10 mouse cellular contexts compared by ENCODE assay signal in the genomic region with DNA sequence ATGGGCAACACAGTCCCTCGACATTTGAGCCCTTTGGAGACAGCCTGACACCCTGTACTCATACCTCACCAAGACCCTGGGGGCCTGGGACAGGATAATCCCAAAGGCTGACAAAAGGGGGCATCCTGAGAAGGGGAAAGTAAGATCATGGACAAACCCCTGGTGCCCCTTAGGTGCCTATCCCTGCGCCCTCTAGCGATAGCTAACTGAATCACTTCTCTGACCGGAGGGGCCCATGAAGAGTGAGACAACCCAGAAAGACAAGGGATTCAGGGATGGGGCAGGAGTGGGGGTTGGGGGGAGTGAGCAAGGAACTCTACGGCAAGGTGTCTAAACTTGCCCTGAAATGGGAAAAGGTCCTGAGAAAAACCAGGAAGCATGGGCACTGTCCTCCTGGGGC. TPM values are rescaled to one million over a fixed set of nuclear protein-coding genes. Genes with fewer than 3 reads are reported as not detected.
DNase-seq lines count a peak whose midpoint lies in the region; ATAC-seq and TF ChIP-seq lines count a peak whose summit lies in the region.
"Had no signal": no experiment of that assay in that cellular context is flagged by ENCODE, and none has a peak within 500 bp of the region (broad histone marks: within the 10 kb centered on the region; RNA-seq: fewer than 3 reads in every experiment).

No protein-coding gene starts in this region.

- no peak for TF ChIP-seq EP300 in heart, postnatal 0 days (IDR thresholded peaks at IDR 0.05; ENCODE audit: low read depth)
- no peak for TF ChIP-seq EP300 in stomach, postnatal 0 days (optimal IDR thresholded peaks at IDR 0.05)

- no peak for TF ChIP-seq POLR2A in spleen, adult 2 months (IDR thresholded peaks at IDR 0.05; ENCODE audit: low read depth, low read length)

- ATAC-seq in heart, postnatal 0 days (ENCODE audit: insufficient read depth, low read depth) = no peak
- ATAC-seq in stomach, postnatal 0 days (ENCODE audit: low FRiP score, low TSS enrichment) = no peak
- ATAC-seq in intestine, embryonic 15.5 days = no peak

- DNase-seq in heart, postnatal 0 days (ENCODE audit: low spot score) = no peak
- no peak for DNase-seq in heart, adult 11 months
- DNase-seq in spleen, adult 2 months (ENCODE audit: low read depth in 1 of 2, low spot score in 2 of 2) = no peak
- no peak for DNase-seq in spleen, postnatal 14 days (ENCODE audit: low spot score in 2 of 2)
- DNase-seq in embryonic facial prominence, embryonic 10.5 days (ENCODE audit: low spot score) = peak; percentile 45
- no peak for DNase-seq in stomach, postnatal 0 days (ENCODE audit: low spot score)
- no peak for DNase-seq in gastrocnemius, postnatal 4 days (ENCODE audit: low spot score in 2 of 2)

- H3K36me3 ChIP-seq in heart, postnatal 0 days (replicated peaks; ENCODE audit: control insufficient read depth, insufficient read depth, low read length) = no peaks in the 10 kb centered on the region
- H3K36me3 ChIP-seq in spleen, adult 2 months (ENCODE audit: control insufficient read depth, insufficient read depth, low read length) = no peaks in the 10 kb centered on the region
- peaks cover 25% of the 10 kb centered on the region for H3K36me3 ChIP-seq in embryonic facial prominence, embryonic 10.5 days (replicated peaks)
- no peaks in the 10 kb centered on the region for H3K36me3 ChIP-seq in stomach, postnatal 0 days (ENCODE audit: control insufficient read depth, insufficient read depth, low read length)
- H3K36me3 ChIP-seq in intestine, embryonic 15.5 days = no peaks in the 10 kb centered on the region
- H3K36me3 ChIP-seq: heart, embryonic 15.5 days; stomach, embryonic 15.5 days had no signal

- peaks cover 79% of the 10 kb centered on the region for H3K27me3 ChIP-seq in heart, postnatal 0 days (ENCODE audit: control insufficient read depth, insufficient read depth, low read length)
- H3K27me3 ChIP-seq in spleen, adult 2 months (ENCODE audit: control insufficient read depth, insufficient read depth, low read length) = peaks cover 4% of the 10 kb centered on the region; the same call in 1 of the 2 replicates
- peaks cover 100% of the 10 kb centered on the region for H3K27me3 ChIP-seq in embryonic facial prominence, embryonic 10.5 days (replicated peaks; ENCODE audit: low read depth, poor library complexity, severe bottlenecking)
- peaks cover 3% of the 10 kb centered on the region; the same call in 1 of the 2 replicates for H3K27me3 ChIP-seq in stomach, postnatal 0 days (ENCODE audit: control insufficient read depth, insufficient read depth, low read length)
- peaks cover 35% of the 10 kb centered on the region for H3K27me3 ChIP-seq in intestine, embryonic 15.5 days (replicated peaks)

- 7% methylated on average over 5 of the region's 5 CpGs for WGBS in heart, postnatal 0 days
- 19% methylated on average over 5 of the region's 5 CpGs for WGBS in spleen, adult 2 months
- WGBS in embryonic facial prominence, embryonic 10.5 days = 13% methylated on average over 5 of the region's 5 CpGs
- WGBS in stomach, postnatal 0 days = 18% methylated on average over 5 of the region's 5 CpGs
- WGBS in intestine, embryonic 15.5 days = 19% methylated on average over 5 of the region's 5 CpGs

- H3K4me3 ChIP-seq in heart, postnatal 0 days (ENCODE audit: low read depth, low read length) = no peak overlapping the region
- H3K4me3 ChIP-seq in spleen, adult 2 months (ENCODE audit: extremely low read depth, insufficient read depth, insufficient read length) = no peak overlapping the region
- H3K4me3 ChIP-seq in embryonic facial prominence, embryonic 10.5 days = no peak overlapping the region
- no peak overlapping the region for H3K4me3 ChIP-seq in stomach, postnatal 0 days (ENCODE audit: low read depth, low read length)
- no peak overlapping the region for H3K4me3 ChIP-seq in intestine, embryonic 15.5 days (replicated peaks)
- H3K4me3 ChIP-seq: heart, embryonic 15.5 days; stomach, embryonic 15.5 days had no signal

- H3K9me3 ChIP-seq in heart, postnatal 0 days (replicated peaks; ENCODE audit: control insufficient read depth, low read length) = no peaks in the 10 kb centered on the region
- H3K9me3 ChIP-seq in embryonic facial prominence, embryonic 10.5 days = no peaks in the 10 kb centered on the region
- H3K9me3 ChIP-seq in stomach, postnatal 0 days (ENCODE audit: control insufficient read depth, low read length) = no peaks in the 10 kb centered on the region
- no peaks in the 10 kb centered on the region for H3K9me3 ChIP-seq in intestine, embryonic 15.5 days
- H3K9me3 ChIP-seq: heart, embryonic 15.5 days; stomach, embryonic 15.5 days had no signal

- no peak overlapping the region for H3K9ac ChIP-seq in heart, postnatal 0 days (replicated peaks; ENCODE audit: low read depth, low read length)
- no peak overlapping the region for H3K9ac ChIP-seq in stomach, postnatal 0 days (ENCODE audit: low read length)
- H3K9ac ChIP-seq in intestine, embryonic 15.5 days = no peak overlapping the region
- H3K9ac ChIP-seq: heart, embryonic 15.5 days; stomach, embryonic 15.5 days had no signal

- peak; percentile 68 for TF ChIP-seq CTCF in heart, postnatal 0 days (IDR thresholded peaks at IDR 0.05; ENCODE audit: low read depth)
- TF ChIP-seq CTCF in spleen, adult 2 months (IDR thresholded peaks at IDR 0.05; ENCODE audit: extremely low read depth, insufficient read depth, insufficient read length, insufficient replicate concordance) = peak; percentile 18; the same call in 1 of the 2 replicates
- TF ChIP-seq CTCF in stomach, postnatal 0 days (IDR thresholded peaks at IDR 0.05; ENCODE audit: low read depth) = peak; percentile 81

- no peak overlapping the region for H3K4me2 ChIP-seq in heart, postnatal 0 days (ENCODE audit: low read depth, low read length)
- no peak overlapping the region for H3K4me2 ChIP-seq in stomach, postnatal 0 days (replicated peaks; ENCODE audit: low read depth)
- no peak overlapping the region for H3K4me2 ChIP-seq in intestine, embryonic 15.5 days (replicated peaks)
- H3K4me2 ChIP-seq: heart, embryonic 15.5 days; stomach, embryonic 15.5 days had no signal

- H3K4me1 ChIP-seq in heart, postnatal 0 days (ENCODE audit: control insufficient read depth, insufficient read depth) = peaks cover 13% of the 10 kb centered on the region; the same call in 1 of the 2 replicates
- H3K4me1 ChIP-seq in spleen, adult 2 months (ENCODE audit: control insufficient read depth, insufficient read depth, insufficient read length) = peaks cover 2% of the 10 kb centered on the region; the same call in 1 of the 2 replicates
- peaks cover 61% of the 10 kb centered on the region for H3K4me1 ChIP-seq in embryonic facial prominence, embryonic 10.5 days
- peaks cover 7% of the 10 kb centered on the region for H3K4me1 ChIP-seq in stomach, postnatal 0 days (replicated peaks; ENCODE audit: control insufficient read depth, insufficient read depth)
- peaks cover 26% of the 10 kb centered on the region for H3K4me1 ChIP-seq in intestine, embryonic 15.5 days (replicated peaks)

- H3K27ac ChIP-seq in heart, postnatal 0 days (ENCODE audit: low read depth) = no peak overlapping the region
- no peak overlapping the region for H3K27ac ChIP-seq in spleen, adult 2 months (ENCODE audit: insufficient read depth, low read length)
- no peak overlapping the region for H3K27ac ChIP-seq in embryonic facial prominence, embryonic 10.5 days (replicated peaks)
- no peak overlapping the region for H3K27ac ChIP-seq in stomach, postnatal 0 days (replicated peaks)
- no peak overlapping the region for H3K27ac ChIP-seq in intestine, embryonic 15.5 days
- H3K27ac ChIP-seq: heart, embryonic 15.5 days; stomach, embryonic 15.5 days had no signal

RNA-seq across cellular contexts. Expression of gene Cyp26b1, which starts 14.8 kb away (rescaled TPM):
- 2.9 TPM in 1 of 2 replicates, not detected in the other for total RNA-seq in heart, postnatal 0 days (2014; rRNA removed; ENCODE audit: low replicate concordance)
- 0.40 and 0.46 TPM in 2 replicates for polyA plus RNA-seq in heart, postnatal 0 days (2015; fragmentation: Nextera tagmentation; extraction: Ambion mirVana)
- polyA plus RNA-seq in spleen, adult 2 months (2012; rRNA removed) = 0.76 and 1.4 TPM in 2 replicates
- 6.6 and 16.7 TPM in 2 replicates for polyA plus RNA-seq in embryonic facial prominence, embryonic 10.5 days (2016; fragmentation: Nextera tagmentation; extraction: Ambion mirVana)
- polyA plus RNA-seq in stomach, postnatal 0 days (2015; fragmentation: Nextera tagmentation; extraction: Ambion mirVana) = 5.8 and 6.4 TPM in 2 replicates
- total RNA-seq in gastrocnemius, postnatal 4 days (2021) = 1 to 10 TPM; 1.8 to 3.6 TPM
- polyA plus RNA-seq in intestine, embryonic 15.5 days (2015; fragmentation: Nextera tagmentation; extraction: Ambion mirVana) = 2.0 and 2.6 TPM in 2 replicates

Comparison
In these comparisons a context has a peak if more than half of its experiments do, and no peak if none do; other contexts are left out.
1. CTCF ChIP-seq: peak in every context shown above with its lines; median percentile 81 in stomach, postnatal 0 days; 68 in heart, postnatal 0 days; 18 in spleen, adult 2 months.